Mouse (Mus musculus) cerebellum, adult 18-20 months (tissue): ENCODE results near the gene Oaz2.

Source experiments
- DNase-seq, 2 experiments: peaks; one replicate each; pipeline ENCODE4 v3.0.0; 2021

Oaz2 gene

GRCm38 (mm10) chr9:65695646-65696045 lies 27.8 kb downstream of the Oaz2 start:
- DNase-seq, result peak; percentile 56 to 65

GRCm38 (mm10) chr9:65696337-65696736 lies 28.5 kb downstream of the Oaz2 start:
- DNase-seq, result peak; percentile 45 to 46

GRCm38 (mm10) chr9:65697356-65697755 lies 29.6 kb downstream of the Oaz2 start:
- no peak for DNase-seq

- no peak for DNase-seq
Observed at GRCm38 (mm10) chr9:65697992-65698391, 30.2 kb downstream of the Oaz2 start.

- DNase-seq, result no peak
Observed at GRCm38 (mm10) chr9:65700504-65700903, 32.7 kb downstream of the Oaz2 start.

GRCm38 (mm10) chr9:65702286-65702685 lies 34.5 kb downstream of the Oaz2 start:
- DNase-seq, result no peak

- no peak for DNase-seq
Observed at GRCm38 (mm10) chr9:65703241-65703640, 35.4 kb downstream of the Oaz2 start.

GRCm38 (mm10) chr9:65703926-65704595 lies 36.3 kb downstream of the Oaz2 start:
- no peak for DNase-seq

GRCm38 (mm10) chr9:65718195-65718594 lies 50.4 kb downstream of the Oaz2 start:
- no peak for DNase-seq

GRCm38 (mm10) chr9:65721161-65721566 lies 53.4 kb downstream of the Oaz2 start:
- DNase-seq, result no peak

GRCm38 (mm10) chr9:65724471-65725290 lies 56.9 kb downstream of the Oaz2 start:
- DNase-seq, result peak; percentile 68 to 74

- no peak for DNase-seq
Observed at GRCm38 (mm10) chr9:65725291-65725622, 57.5 kb downstream of the Oaz2 start.

- DNase-seq, result no peak
Observed at GRCm38 (mm10) chr9:65726431-65726830, 58.6 kb downstream of the Oaz2 start.

- no peak for DNase-seq
Observed at GRCm38 (mm10) chr9:65727491-65727890, 59.7 kb downstream of the Oaz2 start.

- DNase-seq, result no peak
Observed at GRCm38 (mm10) chr9:65728588-65728987, 60.8 kb downstream of the Oaz2 start.

- no peak for DNase-seq
Observed at GRCm38 (mm10) chr9:65734931-65735330, 67.1 kb downstream of the Oaz2 start.
